Mouse (Mus musculus) lung, adult 2 months (tissue): ENCODE data around the gene Gm6657.

Experiments
- CTCF ChIP-seq: fragments of 200-500 bp; IDR thresholded peaks from 2 replicates; pipeline ENCODE4 v1.5.1; 2011; ENCODE audit warnings: mild to moderate bottlenecking, low read length, control low read depth; ENCODE audit not compliant: insufficient read depth
- POLR2A ChIP-seq: fragments of 200-500 bp; IDR thresholded peaks from 2 replicates; pipeline ENCODE4 v1.6.1; 2011; ENCODE audit warnings: low read depth, mild to moderate bottlenecking, control low read depth, low read length, borderline replicate concordance; ENCODE audit errors: extremely low read depth

DNA sequence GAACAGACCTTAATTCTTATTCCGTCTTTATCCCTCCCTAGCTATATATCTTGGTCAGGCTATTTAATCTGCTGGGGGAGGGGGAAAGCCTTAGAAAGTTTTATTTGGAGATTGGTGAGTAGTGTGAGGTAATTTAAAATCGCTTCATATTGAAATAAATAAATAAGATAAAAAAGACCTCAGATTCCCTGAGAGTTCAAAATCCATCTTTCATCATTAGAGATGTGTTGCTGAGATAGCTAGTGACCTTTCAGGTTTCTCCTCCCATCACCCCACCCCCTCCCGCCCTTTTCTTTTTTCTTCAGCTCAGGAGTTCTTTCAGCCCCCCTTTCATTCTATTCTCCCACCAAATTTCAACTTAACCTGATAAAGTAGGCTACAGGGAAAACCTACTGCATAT is 20.1 kb upstream of the Gm6657 start:
- no peak for TF ChIP-seq CTCF
- no peak for TF ChIP-seq POLR2A
